Mouse (Mus musculus): ENCODE results near the gene Slc24a2.

Slc24a2 gene

GRCm38 (mm10) chr4:87229960-87230551, at the start of gene Slc24a2:
Slc24a2 (minus strand) TSS chr4:87230477.
- DNase-seq = peak; percentile 52

- no peak for DNase-seq
Measured at GRCm38 (mm10) chr4:87274825-87275224, 44.5 kb upstream of the Slc24a2 start.

GRCm38 (mm10) chr4:87274276-87274675, 44.0 kb upstream of the Slc24a2 start:
- no peak for DNase-seq

- DNase-seq = no peak
Measured at GRCm38 (mm10) chr4:87273476-87273875, 43.2 kb upstream of the Slc24a2 start.

- peak; percentile 5 for DNase-seq
Measured at GRCm38 (mm10) chr4:87229224-87229959, 885 bp downstream of the Slc24a2 start.

GRCm38 (mm10) chr4:87221586-87221985, 8.7 kb downstream of the Slc24a2 start:
- DNase-seq = no peak

GRCm38 (mm10) chr4:87218196-87218595, 12.1 kb downstream of the Slc24a2 start:
- DNase-seq = no peak

- no peak for DNase-seq
Measured at GRCm38 (mm10) chr4:87211344-87211978, 18.8 kb downstream of the Slc24a2 start.

GRCm38 (mm10) chr4:87210533-87210932, 19.7 kb downstream of the Slc24a2 start:
- no peak for DNase-seq

- no peak for DNase-seq
Measured at GRCm38 (mm10) chr4:87202081-87202480, 28.2 kb downstream of the Slc24a2 start.

GRCm38 (mm10) chr4:87201229-87201628, 29.0 kb downstream of the Slc24a2 start:
- no peak for DNase-seq

- DNase-seq = no peak
Measured at GRCm38 (mm10) chr4:87184147-87184930, 45.9 kb downstream of the Slc24a2 start.

GRCm38 (mm10) chr4:87177116-87177515, 53.2 kb downstream of the Slc24a2 start:
- no peak for DNase-seq

GRCm38 (mm10) chr4:87163945-87164344, 66.3 kb downstream of the Slc24a2 start:
- no peak for DNase-seq

GRCm38 (mm10) chr4:87158053-87158452, 72.2 kb downstream of the Slc24a2 start:
- no peak for DNase-seq

GRCm38 (mm10) chr4:87151990-87152389, 78.3 kb downstream of the Slc24a2 start:
- no peak for DNase-seq

GRCm38 (mm10) chr4:87149584-87149983, 80.7 kb downstream of the Slc24a2 start:
- DNase-seq = no peak

GRCm38 (mm10) chr4:87141590-87142365, 88.5 kb downstream of the Slc24a2 start:
- no peak for DNase-seq

- peak; percentile 37 for DNase-seq
Measured at GRCm38 (mm10) chr4:87140901-87141300, 89.4 kb downstream of the Slc24a2 start.

- DNase-seq = no peak
Measured at GRCm38 (mm10) chr4:87132525-87132924, 97.8 kb downstream of the Slc24a2 start.

- no peak for DNase-seq
Measured at GRCm38 (mm10) chr4:87126756-87127155, 103.5 kb downstream of the Slc24a2 start.

GRCm38 (mm10) chr4:87119758-87120157, 110.5 kb downstream of the Slc24a2 start:
- no peak for DNase-seq
